Mouse (Mus musculus): Measurements from ENCODE around the gene Med22. TPM values are rescaled to one million over a fixed set of nuclear protein-coding genes. Genes with fewer than 3 reads are reported as not detected.
A peak's percentile ranks its signal among the peaks of the same experiment; 100 is the strongest.

Med22 gene
- polyA plus RNA-seq, 1 experiment from 2014 or later = 37.8 TPM

DNA sequence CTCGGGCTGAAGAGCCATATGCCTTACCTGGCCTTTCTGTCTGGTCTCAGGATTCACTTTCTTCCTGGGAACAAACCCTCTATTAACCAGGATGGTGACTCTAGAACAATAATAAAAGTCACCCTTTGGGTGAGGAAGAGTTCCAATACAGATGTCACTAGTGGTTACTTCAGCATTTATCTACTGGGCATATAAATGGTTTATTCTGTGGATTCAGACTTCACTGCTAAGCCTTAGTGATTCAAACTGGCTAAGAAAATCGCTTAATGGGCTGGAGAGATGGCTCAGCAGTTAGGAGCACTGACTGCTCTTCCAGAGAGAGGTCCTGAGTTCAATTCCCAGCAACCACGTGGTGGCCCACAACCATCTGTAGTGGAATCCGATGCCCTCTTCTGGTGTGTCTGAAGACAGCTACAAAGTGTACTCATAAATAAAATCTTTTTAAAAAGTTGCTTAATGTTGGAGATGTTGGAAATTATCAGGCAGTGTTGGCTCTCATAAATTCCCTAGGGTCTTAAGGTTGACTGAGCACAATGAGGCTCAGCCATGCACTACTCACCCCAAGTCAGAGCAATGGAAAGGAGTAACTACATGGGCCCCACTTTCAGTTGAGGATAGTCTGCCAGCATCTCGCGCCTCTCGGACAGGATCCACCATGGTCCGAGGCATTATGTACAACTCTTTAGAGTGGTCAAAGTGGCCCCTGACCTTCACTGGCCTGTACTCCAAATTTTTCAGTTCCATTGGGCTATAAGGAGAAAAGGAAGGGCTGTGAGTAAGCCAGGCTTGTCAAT, 3.9 kb upstream of the Med22 start:
- Histone ChIP-seq H3K9me3 (no peaks in the 10 kb centered on the region), H3K4me2 (no peak overlapping the region), H3K9ac (no peak overlapping the region), H3K27me3 (replicated peaks) (no peaks in the 10 kb centered on the region), H3K36me3 (peaks cover 50% of the 10 kb centered on the region), H3K4me1 (peaks cover 57% of the 10 kb centered on the region), H3K27ac (replicated peaks) (no peak overlapping the region), H3K4me3 (no peak overlapping the region)
- 61% methylated on average over 8 of the region's 8 CpGs for WGBS
- ATAC-seq (ENCODE audit: extremely low read depth, insufficient number of reproducible peaks, low FRiP score, low TSS enrichment) = no peak

- 73% methylated on average over 17 of the region's 17 CpGs for WGBS
- no peak overlapping the region for H3K9ac ChIP-seq
- no peaks in the 10 kb centered on the region for H3K27me3 ChIP-seq (replicated peaks)
- H3K27ac ChIP-seq (replicated peaks) = no peak overlapping the region
- no peak overlapping the region for H3K4me2 ChIP-seq
- no peak for ATAC-seq (ENCODE audit: extremely low read depth, insufficient number of reproducible peaks, low FRiP score, low TSS enrichment)
- peaks cover 64% of the 10 kb centered on the region for H3K4me1 ChIP-seq
- no peaks in the 10 kb centered on the region for H3K9me3 ChIP-seq
- H3K4me3 ChIP-seq = peak overlapping the region; percentile 3; the same call in 1 of the 2 replicates
- peaks cover 42% of the 10 kb centered on the region for H3K36me3 ChIP-seq
Measured at GRCm38 (mm10) chr2:26913416-26914147, 3.1 kb upstream of the Med22 start.

- Histone ChIP-seq H3K9me3 (no peaks in the 10 kb centered on the region), H3K4me1 (peaks cover 63% of the 10 kb centered on the region), H3K4me2 (peak overlapping the region; percentile 86), H3K4me3 (peak overlapping the region; percentile 96), H3K27me3 (replicated peaks) (no peaks in the 10 kb centered on the region), H3K27ac (replicated peaks) (no peak overlapping the region), H3K36me3 (peaks cover 47% of the 10 kb centered on the region), H3K9ac (peak overlapping the region; percentile 100)
- ATAC-seq (ENCODE audit: extremely low read depth, insufficient number of reproducible peaks, low FRiP score, low TSS enrichment) = no peak
- 67% methylated on average over 5 of the region's 5 CpGs for WGBS
Measured at GRCm38 (mm10) chr2:26912253-26912770, 1.8 kb upstream of the Med22 start.

GRCm38 (mm10) chr2:26910994-26911765, 703 bp upstream of the Med22 start:
- Histone ChIP-seq H3K9ac (peak overlapping the region; percentile 100), H3K36me3 (peaks cover 58% of the 10 kb centered on the region), H3K27me3 (replicated peaks) (no peaks in the 10 kb centered on the region), H3K4me1 (peaks cover 56% of the 10 kb centered on the region), H3K4me2 (peak overlapping the region; percentile 86), H3K4me3 (peak overlapping the region; percentile 96), H3K9me3 (no peaks in the 10 kb centered on the region), H3K27ac (replicated peaks) (peak overlapping the region; percentile 94)
- WGBS = under 1% methylated on average over 37 of the region's 37 CpGs
- peak; percentile 35; the same call in 1 of the 2 replicates for ATAC-seq (ENCODE audit: extremely low read depth, insufficient number of reproducible peaks, low FRiP score, low TSS enrichment)

GRCm38 (mm10) chr2:26909387-26909784, 1.1 kb downstream of the Med22 start:
- H3K4me3 ChIP-seq = peak overlapping the region; percentile 96
- peaks cover 42% of the 10 kb centered on the region for H3K4me1 ChIP-seq
- H3K9me3 ChIP-seq = no peaks in the 10 kb centered on the region
- H3K4me2 ChIP-seq = peak overlapping the region; percentile 90
- no peaks in the 10 kb centered on the region for H3K27me3 ChIP-seq (replicated peaks)
- peaks cover 73% of the 10 kb centered on the region for H3K36me3 ChIP-seq
- peak overlapping the region; percentile 94 for H3K27ac ChIP-seq (replicated peaks)
- H3K9ac ChIP-seq = peak overlapping the region; percentile 94
- ATAC-seq (ENCODE audit: extremely low read depth, insufficient number of reproducible peaks, low FRiP score, low TSS enrichment) = no peak

- no peaks in the 10 kb centered on the region for H3K9me3 ChIP-seq
- H3K4me2 ChIP-seq = peak overlapping the region; percentile 90
- no peak overlapping the region; the same call in 1 of the 2 replicates for H3K27ac ChIP-seq (replicated peaks)
- H3K4me1 ChIP-seq = peaks cover 43% of the 10 kb centered on the region
- H3K4me3 ChIP-seq = peak overlapping the region; percentile 96
- H3K36me3 ChIP-seq = peaks cover 67% of the 10 kb centered on the region
- peak overlapping the region; percentile 94 for H3K9ac ChIP-seq
- ATAC-seq (ENCODE audit: extremely low read depth, insufficient number of reproducible peaks, low FRiP score, low TSS enrichment) = no peak
- WGBS = 76% methylated on average over 18 of the region's 18 CpGs
- no peaks in the 10 kb centered on the region for H3K27me3 ChIP-seq (replicated peaks)
Measured at GRCm38 (mm10) chr2:26908710-26909386, 1.6 kb downstream of the Med22 start.

DNA sequence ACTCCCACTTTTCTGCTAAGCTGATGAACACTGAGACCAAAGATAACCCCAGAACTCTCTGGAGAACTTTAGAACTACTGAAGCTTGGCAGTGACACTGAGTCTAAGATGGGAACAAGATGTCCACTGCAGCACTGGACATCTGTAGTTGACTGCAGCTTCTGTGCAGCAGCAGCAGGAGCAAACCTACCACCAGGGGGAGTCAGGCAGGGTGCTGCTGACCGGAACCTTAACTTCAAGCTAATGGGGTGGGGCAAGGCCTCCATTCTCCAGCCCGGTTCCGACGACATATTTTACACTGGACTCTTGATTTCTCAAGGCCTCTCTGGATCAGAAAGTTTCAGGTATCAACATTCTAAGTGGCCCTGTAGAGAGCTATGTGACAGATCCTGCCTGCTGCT, 3.4 kb downstream of the Med22 start:
- Histone ChIP-seq H3K4me1 (peaks cover 42% of the 10 kb centered on the region), H3K4me3 (no peak overlapping the region), H3K36me3 (peaks cover 50% of the 10 kb centered on the region), H3K27ac (replicated peaks) (no peak overlapping the region), H3K4me2 (no peak overlapping the region), H3K9me3 (no peaks in the 10 kb centered on the region), H3K9ac (no peak overlapping the region), H3K27me3 (replicated peaks) (no peaks in the 10 kb centered on the region)
- WGBS = 56% methylated on average over 4 of the region's 4 CpGs
- ATAC-seq (ENCODE audit: extremely low read depth, insufficient number of reproducible peaks, low FRiP score, low TSS enrichment) = no peak

DNA sequence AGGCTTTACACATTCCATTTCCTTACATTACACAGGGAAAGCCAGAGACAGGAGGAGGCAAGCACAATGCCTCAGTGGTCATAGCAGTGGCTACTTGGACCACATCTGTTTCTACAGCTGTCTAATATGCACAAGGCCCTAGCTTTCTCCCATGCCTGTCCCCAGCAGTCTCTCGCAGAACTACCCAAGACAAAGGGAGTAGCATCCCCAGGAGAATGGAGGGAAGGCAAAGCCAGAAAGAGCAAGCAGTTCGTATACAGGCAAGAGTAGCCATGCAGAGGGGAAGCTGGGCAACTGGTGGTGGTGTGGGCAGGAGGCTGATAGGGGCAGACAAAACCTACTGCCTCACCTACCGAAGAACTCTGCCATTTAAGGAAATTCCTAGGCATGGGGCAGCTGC, 4.0 kb downstream of the Med22 start:
- no peak overlapping the region for H3K4me3 ChIP-seq
- no peak overlapping the region for H3K9ac ChIP-seq
- H3K4me2 ChIP-seq = no peak overlapping the region
- H3K4me1 ChIP-seq = peaks cover 42% of the 10 kb centered on the region
- H3K27ac ChIP-seq (replicated peaks) = no peak overlapping the region
- peaks cover 43% of the 10 kb centered on the region for H3K36me3 ChIP-seq
- H3K9me3 ChIP-seq = no peaks in the 10 kb centered on the region
- 89% methylated on average over 3 of the region's 3 CpGs for WGBS
- H3K27me3 ChIP-seq (replicated peaks) = no peaks in the 10 kb centered on the region
- no peak for ATAC-seq (ENCODE audit: extremely low read depth, insufficient number of reproducible peaks, low FRiP score, low TSS enrichment)

DNA sequence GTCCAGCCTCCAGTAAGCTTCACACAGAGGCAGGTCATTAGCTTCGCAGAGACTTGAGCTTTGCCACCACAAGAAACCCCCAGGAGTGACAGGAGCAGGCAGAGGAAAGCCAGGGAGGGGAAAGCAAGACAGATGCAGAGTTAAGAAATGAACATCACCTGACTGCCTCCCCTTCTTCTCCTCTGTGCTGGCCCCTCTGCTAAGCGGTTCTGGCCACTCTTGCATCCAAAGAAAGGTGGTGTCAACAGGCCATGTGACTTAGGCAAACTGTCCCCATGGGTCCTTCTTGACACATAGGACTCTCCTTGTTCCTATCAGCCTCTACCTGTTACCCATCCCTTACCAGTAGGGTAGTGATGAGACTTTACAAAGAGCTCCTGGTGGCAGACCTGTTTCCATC, 4.5 kb downstream of the Med22 start:
- H3K9me3 ChIP-seq = no peaks in the 10 kb centered on the region
- H3K36me3 ChIP-seq = peaks cover 41% of the 10 kb centered on the region
- no peak overlapping the region for H3K4me3 ChIP-seq
- H3K9ac ChIP-seq = no peak overlapping the region
- ATAC-seq (ENCODE audit: extremely low read depth, insufficient number of reproducible peaks, low FRiP score, low TSS enrichment) = no peak
- WGBS = 80% methylated on average over 2 of the region's 2 CpGs
- H3K27me3 ChIP-seq (replicated peaks) = no peaks in the 10 kb centered on the region
- no peak overlapping the region for H3K27ac ChIP-seq (replicated peaks)
- H3K4me2 ChIP-seq = no peak overlapping the region
- H3K4me1 ChIP-seq = peaks cover 46% of the 10 kb centered on the region

DNA sequence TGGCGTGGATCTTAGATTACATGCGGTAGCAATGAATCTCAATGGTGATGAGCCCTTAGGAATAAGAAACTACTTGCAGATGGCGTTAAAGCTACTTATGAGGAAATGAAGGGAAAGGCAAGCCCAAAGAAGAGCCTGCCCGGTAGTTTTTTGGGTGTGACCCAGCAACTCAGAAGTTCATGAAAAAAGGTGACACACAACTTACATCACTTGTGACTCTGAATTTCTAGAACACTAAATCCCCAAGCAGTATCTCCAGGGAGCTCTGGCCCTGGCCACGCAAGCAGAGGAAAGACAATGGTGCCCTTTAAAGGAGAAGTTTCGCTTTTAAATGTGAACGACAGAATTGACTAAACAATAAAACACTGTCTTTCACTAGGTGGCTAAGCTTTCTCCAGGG, 7.2 kb downstream of the Med22 start:
- WGBS = 12% methylated on average over 7 of the region's 7 CpGs
- H3K36me3 ChIP-seq = peaks cover 61% of the 10 kb centered on the region
- no peak for ATAC-seq (ENCODE audit: extremely low read depth, insufficient number of reproducible peaks, low FRiP score, low TSS enrichment)

More for the DNA sequence above, 7.2 kb downstream of the Med22 start:
- H3K4me2 ChIP-seq = peak overlapping the region; percentile 81
- H3K9ac ChIP-seq = peak overlapping the region; percentile 87
- H3K4me3 ChIP-seq = peak overlapping the region; percentile 81
- H3K4me1 ChIP-seq = peaks cover 29% of the 10 kb centered on the region
- H3K27ac ChIP-seq (replicated peaks) = peak overlapping the region; percentile 93
- no peaks in the 10 kb centered on the region for H3K27me3 ChIP-seq (replicated peaks)
- H3K9me3 ChIP-seq = no peaks in the 10 kb centered on the region
